Comparison of ENCODE assay signal across 31 mouse cellular contexts in the genomic region with DNA sequence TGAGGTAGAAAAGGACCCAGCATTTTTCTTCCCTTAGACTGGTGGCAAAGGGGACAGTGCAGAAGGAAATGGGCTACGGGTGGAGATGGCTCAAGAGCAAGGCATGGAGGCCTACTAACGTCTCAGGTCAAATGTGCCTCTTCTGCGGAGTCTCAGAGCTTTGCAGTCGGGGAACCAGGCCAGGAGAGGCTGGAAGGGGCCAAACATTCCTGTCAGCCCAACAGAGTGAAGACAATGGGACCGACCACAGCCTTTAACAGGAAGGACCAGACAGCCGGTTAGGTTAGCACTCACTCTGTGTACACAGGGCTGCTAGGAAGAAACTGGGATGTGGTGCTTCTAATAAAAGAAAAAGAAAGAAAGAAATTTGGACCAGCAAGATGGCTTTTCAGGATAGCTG. TPM values are rescaled to one million over a fixed set of nuclear protein-coding genes. Genes with fewer than 3 reads are reported as not detected.
DNase-seq lines count a peak whose midpoint lies in the region; ATAC-seq and TF ChIP-seq lines count a peak whose summit lies in the region.
"Had no signal": no experiment of that assay in that cellular context is flagged by ENCODE, and none has a peak within 500 bp of the region (broad histone marks: within the 10 kb centered on the region; RNA-seq: fewer than 3 reads in every experiment).

No protein-coding gene starts in this region.

- no peak for ATAC-seq in forebrain, embryonic 16.5 days
- no peak for ATAC-seq in liver, embryonic 11.5 days (replicated peaks; ENCODE audit: low FRiP score)
- ATAC-seq in liver, postnatal 0 days: no peak
- no peak for ATAC-seq in stomach, embryonic 15.5 days (ENCODE audit: insufficient read depth, low FRiP score, low read depth)
- ATAC-seq in stomach, postnatal 0 days (ENCODE audit: low FRiP score, low TSS enrichment): no peak
- ATAC-seq: forebrain, embryonic 14.5 days; hindbrain, postnatal 0 days; Patski had no signal

- no peaks in the 10 kb centered on the region; the same call in 1 of the 2 replicates for H3K27me3 ChIP-seq in forebrain, embryonic 10.5 days (ENCODE audit: poor library complexity, severe bottlenecking)
- peaks cover 14% of the 10 kb centered on the region for H3K27me3 ChIP-seq in forebrain, embryonic 16.5 days (replicated peaks; ENCODE audit: control insufficient read depth, insufficient read depth, low read length)
- no peaks in the 10 kb centered on the region for H3K27me3 ChIP-seq in liver, embryonic 11.5 days (replicated peaks; ENCODE audit: control insufficient read depth, insufficient read depth, low read length)
- no peaks in the 10 kb centered on the region for H3K27me3 ChIP-seq in liver, postnatal 0 days (ENCODE audit: insufficient read depth, low read length)
- no peaks in the 10 kb centered on the region for H3K27me3 ChIP-seq in stomach, embryonic 15.5 days (replicated peaks)
- no peaks in the 10 kb centered on the region for H3K27me3 ChIP-seq in stomach, postnatal 0 days (ENCODE audit: control insufficient read depth, insufficient read depth, low read length)
- H3K27me3 ChIP-seq: heart, embryonic 15.5 days; Patski had no signal

- no peak for DNase-seq in forebrain, embryonic 10.5 days (ENCODE audit: extremely low spot score, low spot score)
- no peak for DNase-seq in liver, embryonic 11.5 days (ENCODE audit: low spot score)
- no peak for DNase-seq in liver, postnatal 0 days
- no peak for DNase-seq in stomach, postnatal 0 days (ENCODE audit: low spot score)
- no peak for DNase-seq in spleen, adult 18-20 months
- no peak for DNase-seq in adrenal gland, adult 18-20 months (ENCODE audit: low spot score in 2 of 2)
- DNase-seq: adrenal gland, postnatal 14 days; cerebellum, adult 8-10 months; cerebellum, postnatal 36 days; embryo, embryonic 11 days; gastrocnemius, postnatal 36 days; heart, adult 2 months; kidney, adult 18-20 months; layer of hippocampus, adult 9-11 months; right cerebral cortex, adult 18-20 months; right cerebral cortex, postnatal 4 days had no signal

- TF ChIP-seq EP300 in liver, postnatal 0 days (IDR thresholded peaks at IDR 0.05; ENCODE audit: low read depth): no peak
- no peak for TF ChIP-seq EP300 in stomach, postnatal 0 days (optimal IDR thresholded peaks at IDR 0.05)

- no peak overlapping the region for H3K9ac ChIP-seq in forebrain, embryonic 16.5 days (replicated peaks; ENCODE audit: low read depth, low read length)
- H3K9ac ChIP-seq in liver, embryonic 11.5 days (ENCODE audit: low read depth, low read length): no peak overlapping the region
- no peak overlapping the region for H3K9ac ChIP-seq in liver, postnatal 0 days (replicated peaks)
- no peak overlapping the region for H3K9ac ChIP-seq in stomach, embryonic 15.5 days
- no peak overlapping the region for H3K9ac ChIP-seq in stomach, postnatal 0 days (ENCODE audit: low read length)
- H3K9ac ChIP-seq: heart, embryonic 15.5 days; neural tube, embryonic 15.5 days had no signal

- H3K4me2 ChIP-seq in forebrain, embryonic 16.5 days (ENCODE audit: low read length): no peak overlapping the region
- 0 out of 2 replicates have a peak overlapping the region, but pooled peaks have one; percentile 1 for H3K4me2 ChIP-seq in liver, embryonic 11.5 days
- no peak overlapping the region for H3K4me2 ChIP-seq in liver, postnatal 0 days (ENCODE audit: low read depth, low read length)
- no peak overlapping the region for H3K4me2 ChIP-seq in stomach, embryonic 15.5 days
- H3K4me2 ChIP-seq in stomach, postnatal 0 days (replicated peaks; ENCODE audit: low read depth): no peak overlapping the region
- H3K4me2 ChIP-seq: heart, embryonic 15.5 days; neural tube, embryonic 15.5 days had no signal

- H3K4me1 ChIP-seq in forebrain, embryonic 10.5 days: peaks cover 85% of the 10 kb centered on the region
- H3K4me1 ChIP-seq in forebrain, embryonic 16.5 days (replicated peaks; ENCODE audit: control insufficient read depth, insufficient read depth, low read length): peaks cover 8% of the 10 kb centered on the region
- peaks cover 41% of the 10 kb centered on the region for H3K4me1 ChIP-seq in liver, embryonic 11.5 days (replicated peaks; ENCODE audit: control insufficient read depth, insufficient read depth, low read length)
- peaks cover 33% of the 10 kb centered on the region for H3K4me1 ChIP-seq in liver, postnatal 0 days (ENCODE audit: insufficient read depth)
- peaks cover 19% of the 10 kb centered on the region for H3K4me1 ChIP-seq in stomach, embryonic 15.5 days
- no peaks in the 10 kb centered on the region for H3K4me1 ChIP-seq in stomach, postnatal 0 days (replicated peaks; ENCODE audit: control insufficient read depth, insufficient read depth)

- H3K27ac ChIP-seq in forebrain, embryonic 10.5 days: peak overlapping the region; percentile 68
- no peak overlapping the region for H3K27ac ChIP-seq in forebrain, embryonic 16.5 days (ENCODE audit: low read length)
- no peak overlapping the region for H3K27ac ChIP-seq in liver, embryonic 11.5 days (ENCODE audit: low read depth, low read length)
- no peak overlapping the region for H3K27ac ChIP-seq in liver, postnatal 0 days (ENCODE audit: low read depth)
- peak overlapping the region; percentile 67; the same call in 1 of the 2 replicates for H3K27ac ChIP-seq in stomach, embryonic 15.5 days
- no peak overlapping the region for H3K27ac ChIP-seq in stomach, postnatal 0 days (replicated peaks)
- H3K27ac ChIP-seq: heart, adult 2 months; heart, embryonic 15.5 days; hindbrain, postnatal 0 days; macrophage; neural tube, embryonic 15.5 days had no signal

- no peak for TF ChIP-seq CTCF in liver, postnatal 0 days (IDR thresholded peaks at IDR 0.05; ENCODE audit: low read depth)
- TF ChIP-seq CTCF in stomach, postnatal 0 days (IDR thresholded peaks at IDR 0.05; ENCODE audit: low read depth): no peak

- H3K9me3 ChIP-seq in forebrain, embryonic 10.5 days: no peaks in the 10 kb centered on the region
- H3K9me3 ChIP-seq in forebrain, embryonic 16.5 days (ENCODE audit: control insufficient read depth, low read length): no peaks in the 10 kb centered on the region
- no peaks in the 10 kb centered on the region for H3K9me3 ChIP-seq in liver, embryonic 11.5 days (ENCODE audit: control insufficient read depth, low read length)
- no peaks in the 10 kb centered on the region for H3K9me3 ChIP-seq in liver, postnatal 0 days (ENCODE audit: low read length)
- H3K9me3 ChIP-seq in stomach, embryonic 15.5 days: no peaks in the 10 kb centered on the region
- no peaks in the 10 kb centered on the region for H3K9me3 ChIP-seq in stomach, postnatal 0 days (ENCODE audit: control insufficient read depth, low read length)
- H3K9me3 ChIP-seq: heart, embryonic 15.5 days; neural tube, embryonic 15.5 days had no signal

- H3K4me3 ChIP-seq in forebrain, embryonic 10.5 days: no peak overlapping the region
- no peak overlapping the region for H3K4me3 ChIP-seq in forebrain, embryonic 16.5 days (replicated peaks; ENCODE audit: low read length)
- H3K4me3 ChIP-seq in liver, embryonic 11.5 days (ENCODE audit: low read depth, low read length): no peak overlapping the region
- no peak overlapping the region for H3K4me3 ChIP-seq in liver, postnatal 0 days (ENCODE audit: low read depth, low read length)
- H3K4me3 ChIP-seq in stomach, embryonic 15.5 days (replicated peaks): no peak overlapping the region
- no peak overlapping the region for H3K4me3 ChIP-seq in stomach, postnatal 0 days (ENCODE audit: low read depth, low read length)
- H3K4me3 ChIP-seq: heart, adult 2 months; heart, embryonic 15.5 days; neural tube, embryonic 15.5 days had no signal

- H3K36me3 ChIP-seq in forebrain, embryonic 10.5 days (replicated peaks): peaks cover 22% of the 10 kb centered on the region
- no peaks in the 10 kb centered on the region for H3K36me3 ChIP-seq in forebrain, embryonic 16.5 days (ENCODE audit: control insufficient read depth, insufficient read depth)
- H3K36me3 ChIP-seq in liver, embryonic 11.5 days (ENCODE audit: control insufficient read depth, insufficient read depth, low read length): no peaks in the 10 kb centered on the region
- no peaks in the 10 kb centered on the region for H3K36me3 ChIP-seq in liver, postnatal 0 days (replicated peaks; ENCODE audit: insufficient read depth, low read length)
- H3K36me3 ChIP-seq in stomach, embryonic 15.5 days: no peaks in the 10 kb centered on the region
- H3K36me3 ChIP-seq in stomach, postnatal 0 days (ENCODE audit: control insufficient read depth, insufficient read depth, low read length): no peaks in the 10 kb centered on the region
- H3K36me3 ChIP-seq: heart, embryonic 15.5 days; neural tube, embryonic 15.5 days had no signal

- WGBS in forebrain, embryonic 10.5 days: 9% methylated on average over 6 of the region's 6 CpGs
- WGBS in forebrain, embryonic 16.5 days: 21% methylated on average over 6 of the region's 6 CpGs
- 29% methylated on average over 6 of the region's 6 CpGs for WGBS in liver, embryonic 11.5 days
- 40% methylated on average over 6 of the region's 6 CpGs for WGBS in liver, postnatal 0 days (ENCODE audit: insufficient replicate concordance)
- 34% methylated on average over 6 of the region's 6 CpGs for WGBS in stomach, embryonic 15.5 days
- 33% methylated on average over 6 of the region's 6 CpGs for WGBS in stomach, postnatal 0 days

RNA-seq across cellular contexts. Expression of a gene that starts 14.1 kb away (rescaled TPM):
- polyA plus RNA-seq in forebrain, embryonic 10.5 days (2016; fragmentation: Nextera tagmentation; extraction: Ambion mirVana): 5.9 and 6.5 TPM in 2 replicates
- 0.12 and 0.13 TPM in 2 replicates for polyA plus RNA-seq in forebrain, embryonic 16.5 days (2015; fragmentation: Nextera tagmentation; extraction: Ambion mirVana)
- 2.6 and 3.1 TPM in 2 replicates for polyA plus RNA-seq in liver, embryonic 11.5 days (2014; fragmentation: Nextera tagmentation; extraction: Ambion mirVana)
- polyA plus RNA-seq in liver, postnatal 0 days (2015; fragmentation: Nextera tagmentation; extraction: Ambion mirVana): 0.05 and 0.06 TPM in 2 replicates
- 2.0 and 2.2 TPM in 2 replicates for polyA plus RNA-seq in stomach, embryonic 15.5 days (2015; fragmentation: Nextera tagmentation; extraction: Ambion mirVana)
- 0.47 and 0.51 TPM in 2 replicates for polyA plus RNA-seq in stomach, postnatal 0 days (2015; fragmentation: Nextera tagmentation; extraction: Ambion mirVana)
- not detected for total RNA-seq in adrenal gland, adult 18-20 months (2021)
- total RNA-seq: gastrocnemius, postnatal 36 days; heart, adult 2 months; hematopoietic stem cell, adult 5-6 weeks had no signal
- polyA plus RNA-seq: heart, adult 2 months; large intestine, adult 2 months; macrophage; Patski had no signal

RNA-seq across cellular contexts. Expression of a gene that starts 34.5 kb away (rescaled TPM):
- polyA plus RNA-seq in forebrain, embryonic 10.5 days (2016; fragmentation: Nextera tagmentation; extraction: Ambion mirVana): 1.0 and 1.2 TPM in 2 replicates
- not detected in 2 replicates for polyA plus RNA-seq in forebrain, embryonic 16.5 days (2015; fragmentation: Nextera tagmentation; extraction: Ambion mirVana)
- polyA plus RNA-seq in liver, embryonic 11.5 days (2014; fragmentation: Nextera tagmentation; extraction: Ambion mirVana): 0.30 TPM in 1 of 2 replicates, not detected in the other
- polyA plus RNA-seq in liver, postnatal 0 days (2015; fragmentation: Nextera tagmentation; extraction: Ambion mirVana): not detected in 2 replicates
- 0.19 and 0.64 TPM in 2 replicates for polyA plus RNA-seq in stomach, embryonic 15.5 days (2015; fragmentation: Nextera tagmentation; extraction: Ambion mirVana)
- not detected in 2 replicates for polyA plus RNA-seq in stomach, postnatal 0 days (2015; fragmentation: Nextera tagmentation; extraction: Ambion mirVana)
- not detected for total RNA-seq in adrenal gland, adult 18-20 months (2021)
- total RNA-seq: adrenal gland, postnatal 14 days; gastrocnemius, postnatal 36 days; heart, adult 2 months; hematopoietic stem cell, adult 5-6 weeks; hindbrain, postnatal 0 days; left cerebral cortex, adult 18-20 months; left cerebral cortex, postnatal 25 days; midbrain, postnatal 0 days had no signal
- polyA plus RNA-seq: forebrain, embryonic 14.5 days; heart, adult 2 months; hindbrain, postnatal 0 days; large intestine, adult 2 months; liver, embryonic 16.5 days; macrophage; midbrain, postnatal 0 days; neural tube, embryonic 15.5 days; Patski; thymus, postnatal 0 days had no signal

RNA-seq across cellular contexts. Expression of a gene that starts 45.3 kb away (rescaled TPM):
- not detected in 2 replicates for polyA plus RNA-seq in forebrain, embryonic 10.5 days (2016; fragmentation: Nextera tagmentation; extraction: Ambion mirVana)
- polyA plus RNA-seq in forebrain, embryonic 16.5 days (2015; fragmentation: Nextera tagmentation; extraction: Ambion mirVana): not detected in 2 replicates
- not detected in 2 replicates for polyA plus RNA-seq in liver, embryonic 11.5 days (2014; fragmentation: Nextera tagmentation; extraction: Ambion mirVana)
- not detected in 2 replicates for polyA plus RNA-seq in liver, postnatal 0 days (2015; fragmentation: Nextera tagmentation; extraction: Ambion mirVana)
- 0.04 TPM in 1 of 2 replicates, not detected in the other for polyA plus RNA-seq in stomach, embryonic 15.5 days (2015; fragmentation: Nextera tagmentation; extraction: Ambion mirVana)
- polyA plus RNA-seq in stomach, postnatal 0 days (2015; fragmentation: Nextera tagmentation; extraction: Ambion mirVana): not detected in 2 replicates
- total RNA-seq in adrenal gland, adult 18-20 months (2021): not detected
- total RNA-seq: adrenal gland, postnatal 14 days; gastrocnemius, postnatal 36 days; heart, adult 2 months; hematopoietic stem cell, adult 5-6 weeks; hindbrain, postnatal 0 days; left cerebral cortex, adult 18-20 months; left cerebral cortex, postnatal 25 days; midbrain, postnatal 0 days had no signal
- polyA plus RNA-seq: forebrain, embryonic 14.5 days; heart, adult 2 months; heart, embryonic 15.5 days; hindbrain, postnatal 0 days; liver, embryonic 16.5 days; macrophage; midbrain, postnatal 0 days; neural tube, embryonic 15.5 days; Patski had no signal

Comparison
In these comparisons a context has a peak if more than half of its experiments do, and no peak if none do; other contexts are left out.
1. H3K27ac ChIP-seq: peak in forebrain, embryonic 10.5 days (single experiment) and stomach, embryonic 15.5 days (single experiment); none in forebrain, embryonic 16.5 days (single experiment), liver, embryonic 11.5 days (single experiment), liver, postnatal 0 days (single experiment) and stomach, postnatal 0 days (single experiment).